Mouse (Mus musculus) gastrocnemius, postnatal 14 days (tissue): Measurements from ENCODE around the gene Shbg. TPM values are rescaled to one million over a fixed set of nuclear protein-coding genes. Genes with fewer than 3 reads are reported as not detected.
A peak's percentile ranks its signal among the peaks of the same experiment; 100 is the strongest.

ENCODE experiments used
- DNase-seq: peaks from one replicate; pipeline ENCODE4 v3.0.0; 2021; ENCODE audit warnings: mixed read lengths
- intact Hi-C: fragments of 180-260 bp; cut with DNase I; formaldehyde crosslinking; loops from one replicate; pipeline ENCODE4 v1.15.1; 2025; ENCODE audit warnings: low total_unique reads
- long read RNA-seq, 2 experiments: library from polyadenylated mRNA; stranded (forward); transcript quantifications; one replicate each; pipeline ENCODE4 v2.0.0; 2021
- total RNA-seq, 2 experiments: library from RNA; stranded (reverse); gene quantifications; 2 replicates each; pipeline ENCODE4 v1.2.3; 2021

Shbg gene
- under 1 TPM; 0.38 to 0.47 TPM for total RNA-seq
- long read RNA-seq, experiment 1, partial matches to known transcripts: 0 of 1 reads
- long read RNA-seq, experiment 1, other reads (novel, unspliced or antisense): 0 of 1 reads
- long read RNA-seq, experiment 2: 0 reads

DNA sequence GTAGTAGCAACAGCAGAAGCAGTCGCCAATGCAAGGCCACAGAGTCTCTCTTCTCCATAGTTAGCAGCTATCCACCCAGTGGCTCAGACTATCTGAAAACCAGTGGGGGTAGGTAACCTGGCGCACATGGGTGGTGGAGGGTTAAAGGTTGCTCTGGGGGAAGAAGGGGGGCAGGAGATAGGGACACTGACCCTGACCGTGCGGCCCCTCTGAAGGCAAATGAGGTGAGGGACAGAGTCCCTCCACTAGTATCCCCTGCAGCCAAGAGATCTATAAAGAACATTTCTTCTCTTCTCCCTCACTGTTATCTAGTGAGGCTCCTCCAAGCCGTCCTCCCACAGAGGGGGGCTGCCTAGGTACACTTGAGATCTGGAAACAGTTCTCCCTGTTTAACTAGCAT lies at the start of gene Shbg:
TSS of gene Shbg (minus strand) at position 101 of the 400 bp plus-strand sequence.
- intact Hi-C loops: no loop called here
- DNase-seq: no peak

DNA sequence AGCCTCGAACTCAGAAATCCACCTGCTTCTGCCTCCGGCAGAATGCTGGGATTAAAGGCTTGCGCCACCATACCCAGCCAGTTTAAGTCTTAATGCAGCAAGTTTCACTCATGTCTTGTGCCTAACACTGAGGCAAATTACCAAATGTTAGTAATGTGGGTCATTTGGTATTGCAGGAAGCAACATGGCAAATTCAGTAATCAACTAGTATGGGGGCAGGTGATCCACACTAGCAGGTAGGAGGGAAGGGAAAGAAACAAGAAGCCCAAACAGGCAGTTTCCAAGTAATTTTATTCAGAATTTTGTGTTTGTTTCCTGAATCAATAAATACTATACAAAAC lies 48.9 kb upstream of the Shbg start:
- no peak for DNase-seq
- intact Hi-C loops: loop anchor here (5.0 kb wide), 1 partner anchor 39 kb away; no protein-coding TSS in a partner anchor

DNA sequence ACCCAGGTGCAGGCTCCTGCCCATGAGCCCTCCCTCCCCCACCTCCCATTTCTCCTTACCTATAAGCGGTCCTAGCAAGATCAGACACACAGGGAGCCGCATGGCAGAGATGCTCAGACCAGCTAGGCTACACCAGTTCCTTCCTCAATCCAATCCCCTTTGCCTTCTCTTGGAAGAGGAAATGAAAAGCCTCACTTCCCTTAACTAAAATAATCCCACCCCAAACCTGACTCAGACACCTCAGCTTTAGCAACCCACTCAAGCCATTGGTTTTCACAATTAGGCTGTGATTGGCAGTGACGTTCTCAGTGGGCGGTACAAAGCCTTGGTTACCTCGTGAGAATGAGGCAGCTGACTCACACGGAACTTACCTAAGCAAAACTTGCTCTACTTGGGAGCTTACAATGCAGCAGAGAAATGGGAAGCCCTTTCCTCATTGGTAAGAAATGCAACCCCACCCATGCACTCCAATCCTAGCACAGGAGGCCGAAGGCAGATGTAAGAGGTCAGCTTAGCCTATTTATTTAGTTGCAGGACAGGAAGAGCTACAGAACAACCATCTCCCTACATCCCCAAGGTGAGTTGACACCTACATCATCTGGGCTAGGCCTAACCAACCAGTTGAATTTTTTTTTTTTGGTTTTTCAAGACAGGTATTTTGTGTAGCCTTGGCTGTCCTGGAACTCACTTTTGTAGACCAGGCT lies 48.4 kb upstream of the Shbg start, which contains the start of gene Cd68:
TSS of gene Cd68 (minus strand) at position 193 of the 704 bp plus-strand sequence.
- DNase-seq: no peak
- intact Hi-C loops: loop anchor here (5.0 kb wide), 1 partner anchor 39 kb away; no protein-coding TSS in a partner anchor

DNA sequence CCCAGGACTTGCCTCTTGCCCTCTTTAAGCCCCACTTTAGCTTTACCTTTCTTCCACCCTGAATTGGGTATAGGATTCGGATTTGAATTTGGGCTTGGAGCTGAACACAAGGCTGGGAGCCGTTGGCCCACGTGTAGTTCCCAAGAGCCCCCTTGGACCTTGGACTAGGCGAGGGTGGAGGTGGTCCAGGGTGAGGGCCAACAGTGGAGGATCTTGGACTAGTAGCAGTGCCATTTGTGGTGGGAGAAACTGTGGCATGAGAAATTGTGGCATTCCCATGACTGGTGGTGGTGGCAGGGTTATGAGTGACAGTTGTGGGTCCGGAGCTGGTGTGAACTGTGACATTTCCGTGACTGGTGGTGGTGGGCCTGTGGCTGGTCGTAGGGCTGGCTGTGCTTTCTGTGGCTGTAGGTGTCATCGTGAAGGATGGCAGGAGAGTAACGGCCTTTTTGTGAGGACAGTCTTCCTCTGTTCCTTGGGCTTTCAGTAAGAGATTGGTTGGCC lies 47.8 kb upstream of the Shbg start:
- no peak for DNase-seq
- intact Hi-C loops: loop anchor here (5.0 kb wide), 1 partner anchor 38 kb away; no protein-coding TSS in a partner anchor

DNA sequence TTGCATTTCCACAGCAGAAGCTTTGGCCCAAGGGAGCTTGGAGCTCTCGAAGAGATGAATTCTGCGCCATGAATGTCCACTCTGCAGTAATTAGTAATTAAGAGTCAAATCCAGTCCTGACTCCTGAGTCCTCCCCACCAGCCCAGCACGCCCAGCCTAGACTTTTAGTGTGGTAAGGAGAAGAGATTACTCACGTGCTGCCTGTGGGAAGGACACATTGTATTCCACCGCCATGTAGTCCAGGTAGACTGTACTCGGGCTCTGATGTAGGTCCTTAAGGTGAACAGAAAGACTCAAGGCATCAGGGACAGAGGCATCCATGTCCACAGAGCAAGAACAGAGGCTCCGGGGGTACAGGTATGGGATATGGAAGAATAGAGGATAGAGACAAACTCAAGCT lies 47.1 kb upstream of the Shbg start:
- intact Hi-C loops: loop anchor here (5.0 kb wide), 1 partner anchor 38 kb away; no protein-coding TSS in a partner anchor
- no peak for DNase-seq

DNA sequence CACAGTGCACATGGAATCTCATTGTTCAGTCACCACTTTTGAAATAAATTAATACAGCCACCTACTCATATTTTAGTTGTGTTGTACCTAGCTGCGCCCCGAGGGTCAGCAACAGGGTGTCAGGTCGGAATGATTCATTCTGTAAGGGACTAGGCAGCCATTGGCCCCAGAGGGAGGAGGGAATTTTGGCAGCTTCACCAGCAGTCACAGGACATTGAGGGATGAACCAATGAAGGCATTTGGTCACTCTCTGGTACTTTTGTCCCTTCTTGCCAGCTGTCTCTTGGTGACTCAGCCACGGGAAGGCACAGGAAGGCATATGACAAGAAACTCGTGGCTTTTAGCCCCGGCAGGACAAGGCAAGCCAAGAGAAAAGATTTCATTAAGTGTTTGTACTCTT lies 46.1 kb upstream of the Shbg start:
- no peak for DNase-seq
- intact Hi-C loops: no loop called here

DNA sequence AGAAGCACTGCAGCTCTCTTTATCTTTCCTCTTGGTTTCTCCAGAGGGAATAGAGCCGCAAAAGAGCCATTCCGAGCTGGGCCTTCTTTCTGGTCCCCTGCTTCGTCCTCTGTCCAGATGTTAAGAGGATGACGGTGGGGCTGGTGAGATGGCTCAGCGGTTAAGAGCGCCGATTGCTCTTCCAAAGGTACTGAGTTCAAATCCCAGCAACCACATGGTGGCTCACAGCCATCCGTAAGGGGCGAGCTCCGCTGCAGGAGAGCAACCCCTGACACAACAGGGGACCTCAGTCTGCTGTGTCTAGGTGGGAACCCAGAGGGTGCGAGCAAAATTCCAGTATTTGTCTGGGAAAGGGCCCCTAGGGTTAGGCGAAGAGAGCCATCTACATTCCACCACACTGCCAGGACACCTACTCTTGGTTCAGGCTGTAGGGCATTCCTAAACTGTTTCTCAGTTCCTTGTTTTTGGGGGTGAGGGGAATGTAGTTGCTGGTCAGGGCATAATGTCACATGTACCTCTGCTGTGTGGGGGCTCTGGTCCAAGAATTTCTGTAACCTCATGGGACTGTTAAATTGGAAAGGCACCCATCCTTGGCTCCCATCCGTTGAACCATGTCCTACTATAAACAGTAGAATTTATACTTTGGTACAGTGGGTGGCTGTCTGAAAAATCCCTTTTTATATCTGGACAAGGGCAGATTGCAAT lies 45.4 kb upstream of the Shbg start:
- DNase-seq: no peak
- intact Hi-C loops: no loop called here

DNA sequence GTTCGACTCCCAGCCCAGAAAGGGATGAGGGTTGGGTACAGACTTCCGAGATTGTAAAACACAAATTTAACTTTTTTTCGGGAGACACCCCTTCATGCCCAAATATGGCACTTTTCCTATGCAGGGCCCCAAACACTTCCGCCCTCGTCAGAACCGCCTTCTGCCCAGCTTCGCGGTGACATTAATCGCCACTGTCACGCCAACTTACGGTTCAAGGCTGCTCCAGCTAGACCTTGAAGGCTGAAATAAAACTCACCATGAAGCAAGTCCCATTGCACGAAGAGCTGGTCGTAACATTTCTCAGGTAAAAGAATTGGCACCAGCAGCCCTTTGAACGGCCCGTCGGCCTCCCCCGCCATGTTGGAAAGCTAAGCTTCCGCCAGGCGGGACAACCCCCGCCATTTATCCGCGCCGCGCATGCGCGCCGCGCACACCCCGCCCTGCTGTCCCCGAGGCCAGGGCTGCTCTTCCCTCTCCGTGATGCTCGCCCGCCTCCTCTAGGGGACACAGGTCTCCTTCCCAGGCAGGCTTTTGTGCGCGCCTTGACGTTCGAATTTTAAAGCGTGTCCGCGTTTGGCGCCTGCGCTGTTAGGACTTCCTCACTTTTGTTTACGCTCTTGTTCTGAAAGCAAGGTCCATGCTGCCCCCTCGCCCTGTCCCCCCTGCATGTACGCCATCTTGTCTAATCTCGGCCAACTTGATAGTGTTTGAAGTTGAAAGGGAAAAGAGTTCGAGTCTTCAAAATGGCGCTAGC lies 44.7 kb upstream of the Shbg start, which contains the start of gene Mpdu1:
TSS of gene Mpdu1 (minus strand) at position 430 of the 754 bp plus-strand sequence.
- peak; percentile 94 for DNase-seq
- intact Hi-C loops: no loop called here

DNA sequence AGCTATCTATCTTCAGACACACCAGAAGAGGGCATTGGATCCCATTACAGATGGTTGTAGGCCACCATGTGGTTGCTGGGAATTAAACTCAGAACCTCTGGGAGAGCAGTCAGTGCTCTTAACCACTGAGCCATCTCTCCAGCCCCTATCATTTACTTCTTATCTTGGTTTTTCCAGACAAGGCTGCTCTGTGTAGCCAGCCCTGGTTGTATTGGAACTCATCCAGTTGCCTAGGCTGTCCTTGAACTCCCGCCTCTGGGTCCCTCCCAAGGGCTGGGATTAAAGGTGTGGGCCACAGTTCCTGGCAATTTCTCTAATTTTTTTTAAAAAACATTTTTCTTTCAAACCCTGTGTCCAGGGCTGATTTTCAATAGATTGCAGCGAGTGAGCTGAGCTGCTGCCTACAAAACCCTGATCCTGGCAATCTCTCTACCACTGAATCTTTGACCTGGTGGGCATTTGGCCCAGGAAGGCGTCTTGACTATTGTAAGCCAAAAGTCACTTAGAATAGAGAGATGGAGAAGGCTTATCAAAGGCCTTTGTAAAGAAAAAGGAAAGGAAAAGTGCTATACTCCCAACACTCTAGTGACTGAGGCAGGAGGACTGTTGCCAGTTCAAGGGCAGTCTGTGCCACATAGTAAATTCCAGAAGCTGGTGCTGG lies 43.6 kb upstream of the Shbg start:
- DNase-seq: no peak
- intact Hi-C loops: no loop called here

DNA sequence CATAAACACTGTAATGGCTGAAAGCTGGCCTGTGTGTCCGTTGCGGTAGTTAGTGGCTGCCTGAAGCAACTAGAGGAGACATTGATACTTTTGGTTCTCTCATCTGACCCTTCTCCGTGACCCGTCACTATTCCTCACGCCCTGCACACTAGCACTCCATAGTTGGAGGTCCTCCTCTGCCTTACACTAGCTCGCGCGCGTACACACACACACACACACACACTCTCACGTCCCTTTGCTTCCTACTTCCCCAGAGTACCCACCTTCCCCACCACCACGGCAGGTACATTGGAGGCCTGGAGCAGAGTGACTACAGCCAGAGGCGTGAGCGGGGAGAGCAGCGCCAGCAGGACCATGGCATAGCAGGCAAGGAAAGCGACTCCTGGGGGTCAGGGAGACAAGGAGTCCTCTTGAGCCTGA lies 39.8 kb upstream of the Shbg start:
- intact Hi-C loops: no loop called here
- no peak for DNase-seq

DNA sequence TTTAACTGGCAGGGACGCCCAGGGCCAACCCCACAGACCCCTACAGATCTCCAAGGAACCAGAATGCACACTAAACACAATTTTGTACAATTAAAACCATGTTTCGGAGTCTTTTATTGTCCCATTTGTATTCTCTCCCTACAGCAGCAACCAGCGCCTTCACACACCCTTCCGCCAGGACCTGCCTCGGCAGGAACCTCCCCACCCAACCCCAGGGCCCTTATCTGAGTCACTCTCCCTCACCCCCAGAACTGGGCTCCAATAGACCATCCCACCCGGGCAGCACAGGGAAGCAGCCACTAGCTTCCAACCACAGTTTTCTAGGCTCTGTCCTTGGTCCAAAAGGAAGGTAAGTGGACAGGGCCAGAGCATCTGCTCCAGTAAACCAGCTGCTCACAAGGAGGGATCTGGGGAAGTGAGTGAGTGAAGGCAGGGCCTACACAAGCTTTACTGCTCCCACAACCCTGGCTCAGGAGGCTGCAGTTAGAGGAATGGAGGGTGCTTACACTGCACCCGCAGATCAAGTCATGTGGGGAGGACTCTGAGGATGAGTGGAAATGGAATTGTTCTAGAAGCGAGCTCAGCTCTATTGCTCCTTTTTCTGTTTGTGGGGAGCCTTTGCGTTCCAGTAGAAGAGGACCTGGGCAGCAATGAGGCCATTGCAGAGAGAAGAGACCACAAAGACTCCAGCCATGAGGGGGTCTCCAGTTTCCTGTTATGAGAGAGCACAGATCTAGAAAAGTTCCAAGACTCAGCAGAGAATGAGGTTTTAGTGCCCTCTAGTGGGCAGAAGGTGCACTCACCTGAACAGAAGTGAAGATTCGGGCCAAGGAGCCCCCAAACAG lies 39.1 kb upstream of the Shbg start:
- no peak for DNase-seq

DNA sequence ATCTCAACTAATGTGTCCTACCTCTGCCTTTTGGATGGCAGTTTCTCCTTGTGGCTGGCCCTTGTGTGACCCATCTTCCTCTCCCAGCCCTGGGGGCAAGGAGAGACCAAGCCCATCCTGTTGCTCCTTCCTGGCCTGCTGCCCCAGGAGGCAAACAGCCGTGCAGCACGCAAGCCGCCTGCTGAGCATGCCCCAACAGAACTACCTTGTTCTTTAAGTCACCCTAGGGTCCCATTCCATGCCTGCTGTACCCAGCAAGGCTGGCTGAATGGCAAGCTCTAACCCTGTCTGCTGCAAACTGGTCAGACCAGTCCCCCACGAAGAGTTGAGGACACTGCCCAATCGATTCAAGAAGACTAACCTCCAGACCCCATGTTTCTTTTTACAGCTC lies 38.4 kb upstream of the Shbg start:
- intact Hi-C loops: no loop called here
- DNase-seq: no peak

More for the DNA sequence above, 39.1 kb upstream of the Shbg start:
- intact Hi-C loops: no loop called here

DNA sequence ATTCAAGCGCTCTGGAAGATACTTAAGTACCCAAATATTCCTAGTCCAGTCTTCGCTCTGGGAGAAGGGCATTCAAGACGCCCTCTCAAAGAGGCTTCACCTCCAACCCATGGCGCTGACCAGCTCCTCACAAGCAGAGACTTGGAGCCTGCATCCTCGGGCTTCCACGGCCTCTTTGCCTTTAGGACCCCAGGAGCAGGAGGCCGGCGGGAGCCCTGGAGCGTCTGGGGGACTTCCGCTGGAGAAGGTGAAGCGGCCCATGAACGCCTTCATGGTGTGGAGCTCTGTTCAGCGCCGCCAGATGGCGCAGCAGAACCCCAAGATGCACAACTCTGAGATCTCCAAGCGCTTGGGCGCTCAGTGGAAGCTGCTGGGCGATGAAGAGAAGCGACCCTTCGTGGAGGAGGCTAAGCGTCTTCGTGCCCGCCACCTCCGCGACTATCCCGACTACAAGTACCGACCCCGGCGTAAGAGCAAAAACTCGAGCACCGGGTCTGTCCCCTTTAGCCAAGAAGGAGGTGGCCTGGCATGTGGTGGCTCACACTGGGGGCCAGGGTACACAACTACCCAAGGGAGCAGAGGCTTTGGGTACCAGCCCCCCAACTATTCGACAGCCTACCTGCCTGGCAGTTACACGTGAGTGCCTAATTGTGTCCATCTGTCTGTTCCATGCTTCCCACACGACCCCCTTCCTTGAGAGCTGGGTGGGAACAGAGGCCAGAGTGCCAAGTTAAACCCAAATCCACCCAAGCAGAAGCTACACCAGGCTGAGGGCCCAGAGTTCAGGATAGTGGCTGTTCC lies 37.8 kb upstream of the Shbg start, which contains the start of gene Sox15:
TSS of gene Sox15 (plus strand) at position 51 of the 801 bp plus-strand sequence.
- intact Hi-C loops: no loop called here
- peak; percentile 70 for DNase-seq

DNA sequence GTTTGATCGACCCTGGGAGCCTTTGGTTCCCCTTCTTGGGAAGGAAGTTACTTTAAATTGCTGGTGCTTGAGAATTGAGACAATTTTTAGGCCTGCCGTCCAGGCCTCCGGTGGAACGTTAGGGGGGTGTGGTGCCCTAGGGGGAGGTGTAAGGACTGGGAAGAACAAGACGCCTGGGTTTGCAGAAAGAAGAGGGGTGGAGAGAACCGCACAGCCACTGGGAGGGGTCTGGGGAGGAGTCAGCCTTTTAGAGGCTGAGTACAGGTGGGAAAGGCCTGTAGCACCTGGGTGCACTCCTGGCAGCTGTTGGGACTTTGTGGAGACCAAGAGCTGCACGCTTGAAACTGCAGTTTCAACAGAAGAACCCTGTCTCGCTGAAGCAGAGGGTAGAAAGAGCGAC lies 37.1 kb upstream of the Shbg start:
- no peak for DNase-seq
- intact Hi-C loops: no loop called here

DNA sequence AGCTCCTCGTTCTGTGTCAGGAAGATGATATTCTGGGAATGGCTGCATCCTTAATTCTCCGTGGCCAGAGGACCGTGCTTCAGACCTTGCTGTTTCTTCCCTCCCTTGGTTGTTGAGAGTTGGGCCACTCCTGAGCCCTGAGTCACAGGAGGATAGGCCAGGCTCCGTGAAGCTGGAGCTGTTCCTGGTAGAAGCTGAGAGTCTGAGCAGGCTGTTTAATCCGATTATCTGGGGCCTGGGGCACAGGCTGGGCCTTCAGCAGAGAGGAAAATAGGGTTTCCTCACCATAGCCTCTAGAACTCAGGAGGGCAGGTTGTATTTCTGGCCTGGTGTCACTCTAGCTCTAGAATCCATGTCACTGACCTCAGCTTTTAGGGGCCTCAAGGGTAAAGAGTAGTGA lies 35.7 kb upstream of the Shbg start:
- DNase-seq: no peak
- intact Hi-C loops: no loop called here

DNA sequence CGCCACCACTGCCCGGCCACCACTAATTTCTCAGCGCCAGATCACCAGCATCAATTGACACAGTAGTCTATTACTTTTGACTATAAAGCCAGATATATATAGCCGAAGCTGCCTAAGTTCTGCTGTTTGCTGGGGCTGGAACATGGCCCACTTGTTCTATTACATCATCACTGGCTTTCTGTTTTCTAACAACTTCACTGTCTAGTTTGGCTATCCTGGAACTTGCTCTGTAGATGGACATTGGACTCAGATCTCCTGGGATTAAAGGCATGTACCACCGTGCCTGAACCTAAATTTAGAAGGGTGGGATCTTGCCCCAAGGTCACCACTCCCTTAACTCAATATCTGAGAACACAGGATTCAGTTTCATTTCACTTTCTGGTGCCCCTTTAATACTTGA lies 28.2 kb upstream of the Shbg start:
- no peak for DNase-seq
- intact Hi-C loops: no loop called here

DNA sequence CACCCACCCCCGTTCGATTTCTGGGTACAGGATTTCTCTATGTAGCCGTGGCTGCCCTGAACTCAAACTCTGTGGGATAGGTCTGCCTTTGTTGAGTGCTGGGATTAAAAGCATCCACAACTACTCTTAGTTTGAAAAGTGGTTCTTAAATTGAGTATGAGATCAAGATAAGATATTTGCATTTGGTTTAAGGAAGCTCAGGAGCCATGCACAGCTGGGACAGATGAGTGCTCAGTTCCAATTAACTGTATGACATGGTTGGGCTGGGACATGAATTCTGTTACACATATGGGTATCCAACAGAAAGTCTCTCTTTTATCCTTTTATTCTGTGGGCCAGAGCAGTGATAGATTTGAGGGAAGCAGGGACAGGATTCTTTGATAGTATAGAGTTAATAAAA lies 17.8 kb upstream of the Shbg start:
- intact Hi-C loops: no loop called here
- no peak for DNase-seq
